Mouse (Mus musculus) Patski (cell line): ENCODE measurements around the gene Mtg2. TPM values are rescaled to one million over a fixed set of nuclear protein-coding genes. Genes with fewer than 3 reads are reported as not detected.

ENCODE experiments used
- ATAC-seq: fragments of 100-300 bp; one replicate; pipeline ENCODE4 v1.8.0; 2021
- CTCF ChIA-PET: fragments of 350-600 bp; sonication (Branson Sonifier 250); formaldehyde crosslinking; loops from one replicate; lab custom pipeline; 2022; ENCODE audit warnings: inconsistent platforms; lab: Charles Lee
- POLR2A ChIA-PET: fragments of 350-600 bp; sonication (Branson Sonifier 250); formaldehyde crosslinking; loops from one replicate; lab custom pipeline; 2022; ENCODE audit warnings: antibody characterized with exemption, inconsistent platforms; lab: Charles Lee
- DNase-seq: peaks from one replicate; pipeline ENCODE4 v3.0.0-alpha.2; 2011; ENCODE audit warnings: low read depth, low spot score
- H3K27me3 ChIP-seq: fragments of 371-371 bp; one replicate; pipeline ENCODE4 v1.5.1; 2021
- CTCF ChIP-seq: fragments of 100-300 bp; IDR thresholded peaks from one replicate; pipeline ENCODE4 v1.5.1; 2021
- in situ Hi-C: fragments of 300-500 bp; cut with MboI; formaldehyde crosslinking; loops from 3 replicates; pipeline ENCODE4 v1.11.1; 2018; ENCODE audit warnings: low pct_unique_long_range_greater_than_20kb, mixed read lengths
- polyA plus RNA-seq: library from polyadenylated mRNA; unstranded; gene quantifications from one replicate; pipeline ENCODE4 v1.2.3, GENCODE M21; 2021

Mtg2 gene
- polyA plus RNA-seq, 1 experiment from 2014 or later: 22.4 TPM

GRCm38 (mm10) chr2:180083063-180083462 lies 12.7 kb downstream of the Mtg2 start:
- no peaks in the 10 kb centered on the region for H3K27me3 ChIP-seq
- ChIA-PET CTCF (no interaction called here), POLR2A (no interaction called here)
- DNase-seq: no peak
- no peak for ATAC-seq
- in situ Hi-C loops: no loop called here
- TF ChIP-seq CTCF: no peak

DNA sequence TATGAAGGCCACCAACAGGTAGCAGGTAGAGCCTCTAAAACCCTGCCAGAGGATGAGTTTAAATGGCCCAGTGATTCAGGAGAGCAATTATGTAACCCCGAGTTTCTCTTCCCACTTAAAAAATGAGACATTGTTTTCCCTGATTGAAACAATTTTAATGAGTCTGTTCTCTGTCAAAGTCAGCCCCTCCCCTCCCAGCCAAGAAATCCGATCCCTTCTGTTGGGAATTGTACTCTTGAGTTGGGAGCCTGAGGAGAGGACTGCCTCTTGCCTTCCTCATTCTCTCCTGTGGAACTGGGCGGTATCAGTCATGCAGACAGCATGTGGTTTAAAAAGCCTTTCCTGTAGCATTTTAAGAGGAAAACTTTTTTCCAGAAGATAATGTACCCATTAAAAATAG lies 14.2 kb downstream of the Mtg2 start:
- DNase-seq (no peak), ATAC-seq (no peak)
- H3K27me3 ChIP-seq: no peaks in the 10 kb centered on the region
- no peak for TF ChIP-seq CTCF
- ChIA-PET POLR2A (no interaction called here), CTCF (no interaction called here)
- in situ Hi-C loops: no loop called here

DNA sequence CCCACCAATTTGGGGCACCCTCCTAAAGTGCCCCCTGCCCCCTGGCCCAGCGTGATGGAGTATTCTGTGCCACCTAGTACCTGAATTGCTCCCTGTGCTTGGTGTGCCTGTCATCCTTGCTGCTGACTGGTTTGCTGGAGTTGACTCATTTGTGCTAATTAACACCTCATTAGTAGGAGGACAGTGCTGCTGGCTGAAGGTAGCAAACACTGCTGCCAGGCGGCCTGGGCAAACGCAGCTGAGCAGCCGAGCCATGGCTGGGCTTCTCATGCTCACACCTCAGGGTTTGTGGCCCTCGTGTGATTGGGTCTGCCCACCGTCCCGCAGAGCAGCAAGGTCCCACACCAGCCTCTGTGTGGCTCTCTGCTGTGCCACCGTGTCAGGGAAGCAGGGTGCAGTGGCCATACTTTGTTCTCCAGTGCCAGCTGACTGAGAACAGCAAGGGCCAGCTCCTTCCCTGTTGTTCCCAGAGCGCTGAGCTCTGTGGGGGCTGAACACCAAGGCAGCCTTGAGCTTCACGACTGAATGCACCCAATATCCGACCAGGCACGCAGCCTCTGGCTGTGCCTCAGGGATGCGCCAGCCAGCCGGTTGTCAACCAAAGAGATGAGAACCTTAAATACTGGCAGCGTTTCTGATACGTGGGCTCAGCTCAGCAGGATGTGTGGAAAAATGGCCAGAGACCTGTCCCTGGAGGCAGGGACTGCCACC lies 15.7 kb downstream of the Mtg2 start:
- ChIA-PET POLR2A (interaction anchor here (1.1 kb wide), 1 partner anchor 75 kb away, joined by 3 read pairs; no protein-coding TSS in a partner anchor), CTCF (interaction anchor here (1.1 to 1.6 kb wide), 3 partner anchors 12 to 169 kb away, joined by 3 to 5 read pairs (median 3); no protein-coding TSS in a partner anchor)
- TF ChIP-seq CTCF: no peak
- H3K27me3 ChIP-seq: no peaks in the 10 kb centered on the region
- in situ Hi-C loops: no loop called here
- ATAC-seq: no peak
- no peak for DNase-seq

DNA sequence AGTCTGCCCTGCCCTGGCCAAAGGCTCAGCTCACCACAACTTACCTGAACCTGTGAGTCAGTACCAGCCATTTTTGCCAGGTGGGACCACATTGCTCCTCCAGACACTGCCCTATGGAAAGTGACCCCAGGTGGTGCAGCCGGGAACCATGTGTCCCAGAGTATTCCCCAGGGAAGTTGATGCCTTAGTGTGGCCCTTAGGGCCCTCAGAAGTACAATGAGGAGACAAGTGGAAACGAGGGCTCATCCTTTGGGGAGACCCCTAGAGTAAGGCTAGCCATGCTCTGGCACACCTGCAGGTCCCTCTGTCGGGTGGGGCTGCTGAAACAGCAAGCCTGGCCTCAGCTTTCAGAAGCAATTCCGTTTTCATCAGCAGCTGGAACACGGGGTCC lies 16.2 kb downstream of the Mtg2 start:
- H3K27me3 ChIP-seq: no peaks in the 10 kb centered on the region
- ChIA-PET CTCF (interaction anchor here (1.1 to 1.6 kb wide), 3 partner anchors 12 to 170 kb away, joined by 3 to 5 read pairs (median 3); no protein-coding TSS in a partner anchor), POLR2A (interaction anchor here (1.1 kb wide), 1 partner anchor 74 kb away, joined by 3 read pairs; no protein-coding TSS in a partner anchor)
- no peak for DNase-seq
- no peak for ATAC-seq
- in situ Hi-C loops: no loop called here
- TF ChIP-seq CTCF: no peak

GRCm38 (mm10) chr2:180087472-180087871 lies 17.1 kb downstream of the Mtg2 start:
- POLR2A ChIA-PET: no interaction called here
- H3K27me3 ChIP-seq: no peaks in the 10 kb centered on the region
- TF ChIP-seq CTCF: no peak
- CTCF ChIA-PET: interaction anchor here (1.4 to 1.6 kb wide), 2 partner anchors 11 to 14 kb away, joined by 3 to 5 read pairs; no protein-coding TSS in a partner anchor
- DNase-seq (no peak), ATAC-seq (no peak)
- in situ Hi-C loops: no loop called here

DNA sequence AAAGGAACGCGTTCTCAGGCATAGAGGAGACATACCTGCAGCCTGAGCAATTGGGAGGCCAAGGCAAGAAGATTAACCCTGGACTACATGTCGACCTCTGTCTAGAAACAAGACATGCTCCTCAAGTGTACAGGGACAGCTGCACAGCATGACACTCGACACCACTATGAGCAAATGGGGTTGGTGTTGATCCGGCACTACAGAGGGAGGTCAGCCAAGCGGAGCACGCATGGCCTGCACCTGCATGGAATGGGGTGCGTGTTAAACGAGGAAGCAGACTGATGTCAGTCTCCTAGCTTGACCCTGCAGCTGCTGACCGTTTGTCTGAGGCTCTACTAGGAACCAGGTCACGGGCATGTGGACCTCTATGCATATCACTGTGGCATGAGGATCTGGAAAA lies 19.9 kb downstream of the Mtg2 start:
- in situ Hi-C loops: no loop called here
- ATAC-seq (no peak), DNase-seq (no peak)
- no peak for TF ChIP-seq CTCF
- CTCF ChIA-PET: no interaction called here
- POLR2A ChIA-PET: no interaction called here
- peaks cover 5% of the 10 kb centered on the region for H3K27me3 ChIP-seq

GRCm38 (mm10) chr2:180095711-180096110 lies 25.3 kb downstream of the Mtg2 start:
- ChIA-PET POLR2A (no interaction called here), CTCF (interaction anchor here (0.8 kb wide), 1 partner anchor 15 kb away, joined by 3 read pairs; no protein-coding TSS in a partner anchor)
- in situ Hi-C loops: no loop called here
- DNase-seq: no peak
- TF ChIP-seq CTCF: no peak
- ATAC-seq: no peak
- H3K27me3 ChIP-seq: peaks cover 37% of the 10 kb centered on the region

- peaks cover 51% of the 10 kb centered on the region for H3K27me3 ChIP-seq
- no peak for TF ChIP-seq CTCF
- ATAC-seq (no peak), DNase-seq (no peak)
- in situ Hi-C loops: no loop called here
- POLR2A ChIA-PET: no interaction called here
- CTCF ChIA-PET: interaction anchor here (1.1 to 1.7 kb wide), 2 partner anchors 11 to 75 kb away, joined by 3 to 5 read pairs; no protein-coding TSS in a partner anchor
Observed at GRCm38 (mm10) chr2:180097585-180097984, 27.2 kb downstream of the Mtg2 start.

- DNase-seq (no peak), ATAC-seq (no peak)
- H3K27me3 ChIP-seq: peaks cover 57% of the 10 kb centered on the region
- ChIA-PET CTCF (interaction anchor here (1.1 to 1.7 kb wide), 2 partner anchors 12 to 75 kb away, joined by 3 to 5 read pairs; no protein-coding TSS in a partner anchor), POLR2A (no interaction called here)
- in situ Hi-C loops: no loop called here
- TF ChIP-seq CTCF: no peak
Observed at GRCm38 (mm10) chr2:180098167-180098566, 27.8 kb downstream of the Mtg2 start.

- in situ Hi-C loops: no loop called here
- ATAC-seq: no peak
- ChIA-PET POLR2A (interaction anchor here (1.3 kb wide), 1 partner anchor 16 kb away, joined by 3 read pairs; no protein-coding TSS in a partner anchor), CTCF (no interaction called here)
- TF ChIP-seq CTCF: no peak
- no peak for DNase-seq
- peaks cover 56% of the 10 kb centered on the region for H3K27me3 ChIP-seq
Observed at GRCm38 (mm10) chr2:180099529-180099928, 29.1 kb downstream of the Mtg2 start.
